Mouse (Mus musculus) spleen, adult 2 months (tissue): ENCODE measurements at regions not wholly inside any gene's neighbourhood (a gene's known extent, or its start where the extent isn't known, plus 50 kb on each side); places are given as distances from the start of the nearest gene placed in this dataset.

Source experiments
- CTCF ChIP-seq: fragments of 200-500 bp; IDR thresholded peaks from 2 replicates; pipeline ENCODE4 v1.5.1; 2011; ENCODE audit warnings: mild to moderate bottlenecking, inconsistent platforms; ENCODE audit not compliant: insufficient read depth, insufficient read length, insufficient replicate concordance; ENCODE audit errors: extremely low read depth
- POLR2A ChIP-seq: fragments of 200-500 bp; IDR thresholded peaks from 2 replicates; pipeline ENCODE4 v1.6.1; 2011; ENCODE audit warnings: low read depth, low read length, inconsistent platforms

GRCm38 (mm10) chr1:72030763-72031405, 181.2 kb downstream of the Mreg start:
- TF ChIP-seq CTCF (no peak), POLR2A (no peak)
